In the genomic region with DNA sequence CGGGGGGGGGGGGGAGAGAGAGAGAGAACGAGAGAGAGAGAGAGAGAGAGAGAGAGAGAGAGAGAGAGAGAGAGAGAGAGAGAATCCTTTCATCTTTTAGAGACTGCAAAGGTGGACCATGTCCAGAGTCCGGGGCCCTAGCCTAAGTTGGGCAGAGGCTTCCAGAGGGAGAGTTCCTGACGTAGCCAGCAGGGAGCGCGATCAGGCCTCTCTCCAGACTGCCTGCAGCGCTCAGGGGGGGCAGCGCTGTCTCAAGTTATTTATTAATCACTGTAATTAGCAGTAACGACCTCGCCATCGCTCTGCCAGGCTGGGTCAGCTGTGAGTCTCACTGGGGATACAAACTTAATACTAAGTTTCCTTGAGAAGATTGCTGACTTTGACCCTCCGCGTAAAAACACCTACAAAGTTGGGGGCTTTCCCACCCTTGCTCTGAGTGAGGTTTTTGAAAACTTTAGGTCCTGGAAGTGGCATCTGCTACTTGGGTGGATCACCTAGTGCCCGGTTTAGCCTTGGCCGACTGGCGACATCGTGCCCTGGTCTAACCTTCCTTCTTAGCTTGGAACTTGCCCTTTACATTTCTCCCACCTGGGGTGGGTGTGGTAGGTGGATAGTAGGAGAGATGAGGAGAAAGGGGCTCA, we compare ENCODE assay signal across 7 mouse cellular contexts. TPM values are rescaled to one million over a fixed set of nuclear protein-coding genes. Genes with fewer than 3 reads are reported as not detected.
A peak's percentile ranks its signal among the peaks of the same experiment; 100 is the strongest.
DNase-seq lines count a peak whose midpoint lies in the region; ATAC-seq lines count a peak whose summit lies in the region.

No protein-coding gene starts in this region.

- H3K27me3 ChIP-seq in forebrain, embryonic 10.5 days (ENCODE audit: poor library complexity, severe bottlenecking), result peaks cover 100% of the 10 kb centered on the region
- peaks cover 70% of the 10 kb centered on the region for H3K27me3 ChIP-seq in intestine, embryonic 16.5 days (replicated peaks; ENCODE audit: control insufficient read depth, insufficient read depth, low read length)
- peaks cover 80% of the 10 kb centered on the region for H3K27me3 ChIP-seq in liver, embryonic 11.5 days (replicated peaks; ENCODE audit: control insufficient read depth, insufficient read depth, low read length)
- peaks cover 79% of the 10 kb centered on the region for H3K27me3 ChIP-seq in neural tube, embryonic 12.5 days (replicated peaks)

- no peak overlapping the region for H3K9ac ChIP-seq in intestine, embryonic 16.5 days (ENCODE audit: low read depth, low read length)
- H3K9ac ChIP-seq in liver, embryonic 11.5 days (ENCODE audit: low read depth, low read length), result no peak overlapping the region
- 0 out of 2 replicates have a peak overlapping the region, but pooled peaks have one; percentile 26 for H3K9ac ChIP-seq in neural tube, embryonic 12.5 days

- peak; percentile 77 for DNase-seq in 416B (ENCODE audit: low read depth)
- DNase-seq in B cell, adult 2 months, result peak; percentile 24 to 28
- peak; percentile 47 for DNase-seq in forebrain, embryonic 10.5 days (ENCODE audit: extremely low spot score, low spot score)
- DNase-seq in liver, embryonic 11.5 days (ENCODE audit: low spot score), result no peak

- ATAC-seq in intestine, embryonic 16.5 days, result peak; percentile 64
- 0 out of 2 replicates have a peak, but pooled peaks have one; percentile 28 for ATAC-seq in liver, embryonic 11.5 days (replicated peaks; ENCODE audit: low FRiP score)
- ATAC-seq in neural tube, embryonic 12.5 days (ENCODE audit: low FRiP score, low read depth), result peak; percentile 45; the same call in 1 of the 2 replicates
- ATAC-seq in erythroblast, adult 5-6 weeks (replicated peaks; ENCODE audit: low FRiP score, poor library complexity, severe bottlenecking), result no peak

- peaks cover 53% of the 10 kb centered on the region for H3K4me1 ChIP-seq in forebrain, embryonic 10.5 days
- H3K4me1 ChIP-seq in intestine, embryonic 16.5 days (ENCODE audit: control insufficient read depth, insufficient read depth, low read length), result peaks cover 14% of the 10 kb centered on the region
- H3K4me1 ChIP-seq in liver, embryonic 11.5 days (replicated peaks; ENCODE audit: control insufficient read depth, insufficient read depth, low read length), result no peaks in the 10 kb centered on the region
- H3K4me1 ChIP-seq in neural tube, embryonic 12.5 days, result peaks cover 14% of the 10 kb centered on the region

- no peaks in the 10 kb centered on the region for H3K9me3 ChIP-seq in forebrain, embryonic 10.5 days
- H3K9me3 ChIP-seq in intestine, embryonic 16.5 days (ENCODE audit: control insufficient read depth, low read length), result no peaks in the 10 kb centered on the region
- no peaks in the 10 kb centered on the region for H3K9me3 ChIP-seq in liver, embryonic 11.5 days (ENCODE audit: control insufficient read depth, low read length)
- no peaks in the 10 kb centered on the region for H3K9me3 ChIP-seq in neural tube, embryonic 12.5 days

- peak overlapping the region; percentile 55 for H3K4me3 ChIP-seq in forebrain, embryonic 10.5 days
- H3K4me3 ChIP-seq in intestine, embryonic 16.5 days (ENCODE audit: low read length), result peak overlapping the region; percentile 33
- no peak overlapping the region for H3K4me3 ChIP-seq in liver, embryonic 11.5 days (ENCODE audit: low read depth, low read length)
- H3K4me3 ChIP-seq in neural tube, embryonic 12.5 days, result peak overlapping the region; percentile 38

- no peaks in the 10 kb centered on the region for H3K36me3 ChIP-seq in forebrain, embryonic 10.5 days (replicated peaks)
- no peaks in the 10 kb centered on the region for H3K36me3 ChIP-seq in intestine, embryonic 16.5 days (ENCODE audit: control insufficient read depth, insufficient read depth, low read length)
- H3K36me3 ChIP-seq in liver, embryonic 11.5 days (ENCODE audit: control insufficient read depth, insufficient read depth, low read length), result no peaks in the 10 kb centered on the region
- no peaks in the 10 kb centered on the region for H3K36me3 ChIP-seq in neural tube, embryonic 12.5 days

- H3K27ac ChIP-seq in forebrain, embryonic 10.5 days, result no peak overlapping the region
- H3K27ac ChIP-seq in intestine, embryonic 16.5 days (ENCODE audit: low read length), result no peak overlapping the region
- H3K27ac ChIP-seq in liver, embryonic 11.5 days (ENCODE audit: low read depth, low read length), result no peak overlapping the region
- no peak overlapping the region for H3K27ac ChIP-seq in neural tube, embryonic 12.5 days

- H3K4me2 ChIP-seq in intestine, embryonic 16.5 days (ENCODE audit: low read depth, low read length), result peak overlapping the region; percentile 48
- no peak overlapping the region; the same call in 1 of the 2 replicates for H3K4me2 ChIP-seq in liver, embryonic 11.5 days
- H3K4me2 ChIP-seq in neural tube, embryonic 12.5 days (replicated peaks), result peak overlapping the region; percentile 62

- WGBS in forebrain, embryonic 10.5 days, result under 1% methylated on average over 16 of the region's 17 CpGs
- 2% methylated on average over 15 of the region's 17 CpGs for WGBS in intestine, embryonic 16.5 days
- 3% methylated on average over 15 of the region's 17 CpGs for WGBS in liver, embryonic 11.5 days
- WGBS in neural tube, embryonic 12.5 days, result 1% methylated on average over 16 of the region's 17 CpGs

RNA-seq across cellular contexts. Expression of gene Robo3, which starts 0.9 kb away (rescaled TPM):
- 3.9 and 5.5 TPM in 2 replicates for polyA plus RNA-seq in forebrain, embryonic 10.5 days (2016; fragmentation: Nextera tagmentation; extraction: Ambion mirVana)
- polyA plus RNA-seq in intestine, embryonic 16.5 days (2015; fragmentation: Nextera tagmentation; extraction: Ambion mirVana), result 0.07 TPM in 1 of 2 replicates, not detected in the other
- 0.18 and 0.32 TPM in 2 replicates for polyA plus RNA-seq in liver, embryonic 11.5 days (2014; fragmentation: Nextera tagmentation; extraction: Ambion mirVana)
- 124 and 127 TPM in 2 replicates for polyA plus RNA-seq in neural tube, embryonic 12.5 days (2016; fragmentation: Nextera tagmentation; extraction: Ambion mirVana)
- not detected in 2 replicates for total RNA-seq in erythroblast, adult 5-6 weeks (2015; ENCODE audit: low replicate concordance)
- not detected in 2 replicates for total RNA-seq in erythroblast, adult 5-6 weeks (2017; ENCODE audit: low replicate concordance)

RNA-seq across cellular contexts. Expression of gene Robo4, which starts 30.4 kb away (rescaled TPM):
- 4.8 and 6.8 TPM in 2 replicates for polyA plus RNA-seq in forebrain, embryonic 10.5 days (2016; fragmentation: Nextera tagmentation; extraction: Ambion mirVana)
- 11.7 and 13.9 TPM in 2 replicates for polyA plus RNA-seq in intestine, embryonic 16.5 days (2015; fragmentation: Nextera tagmentation; extraction: Ambion mirVana)
- 7.6 and 8.5 TPM in 2 replicates for polyA plus RNA-seq in liver, embryonic 11.5 days (2014; fragmentation: Nextera tagmentation; extraction: Ambion mirVana)
- polyA plus RNA-seq in neural tube, embryonic 12.5 days (2016; fragmentation: Nextera tagmentation; extraction: Ambion mirVana), result 9.9 and 10.1 TPM in 2 replicates
- total RNA-seq in erythroblast, adult 5-6 weeks (2015; ENCODE audit: low replicate concordance), result not detected in 2 replicates
- total RNA-seq in erythroblast, adult 5-6 weeks (2017; ENCODE audit: low replicate concordance), result not detected in 2 replicates

RNA-seq across cellular contexts. Expression of gene Msantd2, which starts 57.0 kb away (rescaled TPM):
- 34.4 and 35.4 TPM in 2 replicates for polyA plus RNA-seq in forebrain, embryonic 10.5 days (2016; fragmentation: Nextera tagmentation; extraction: Ambion mirVana)
- 8.1 and 10.9 TPM in 2 replicates for polyA plus RNA-seq in intestine, embryonic 16.5 days (2015; fragmentation: Nextera tagmentation; extraction: Ambion mirVana)
- 13.2 and 17.7 TPM in 2 replicates for polyA plus RNA-seq in liver, embryonic 11.5 days (2014; fragmentation: Nextera tagmentation; extraction: Ambion mirVana)
- 49.2 and 49.4 TPM in 2 replicates for polyA plus RNA-seq in neural tube, embryonic 12.5 days (2016; fragmentation: Nextera tagmentation; extraction: Ambion mirVana)
- 2.3 and 2.5 TPM in 2 replicates for total RNA-seq in erythroblast, adult 5-6 weeks (2015; ENCODE audit: low replicate concordance)
- 8.2 and 10.7 TPM in 2 replicates for total RNA-seq in erythroblast, adult 5-6 weeks (2017; ENCODE audit: low replicate concordance)

Comparison
In these comparisons a context has a peak if more than half of its experiments do, and no peak if none do; other contexts are left out.
1. RNA of gene Robo3, which starts 0.9 kb away (polyA plus RNA-seq): 124 to 127 TPM in neural tube, embryonic 12.5 days; 3.9 to 5.5 TPM in forebrain, embryonic 10.5 days, 0.18 to 0.32 TPM in liver, embryonic 11.5 days and 0.07 TPM in intestine, embryonic 16.5 days; every median in the first group is over 10 times any median in the second.